Comparison of ENCODE assay signal across 8 mouse cellular contexts in the genomic region with DNA sequence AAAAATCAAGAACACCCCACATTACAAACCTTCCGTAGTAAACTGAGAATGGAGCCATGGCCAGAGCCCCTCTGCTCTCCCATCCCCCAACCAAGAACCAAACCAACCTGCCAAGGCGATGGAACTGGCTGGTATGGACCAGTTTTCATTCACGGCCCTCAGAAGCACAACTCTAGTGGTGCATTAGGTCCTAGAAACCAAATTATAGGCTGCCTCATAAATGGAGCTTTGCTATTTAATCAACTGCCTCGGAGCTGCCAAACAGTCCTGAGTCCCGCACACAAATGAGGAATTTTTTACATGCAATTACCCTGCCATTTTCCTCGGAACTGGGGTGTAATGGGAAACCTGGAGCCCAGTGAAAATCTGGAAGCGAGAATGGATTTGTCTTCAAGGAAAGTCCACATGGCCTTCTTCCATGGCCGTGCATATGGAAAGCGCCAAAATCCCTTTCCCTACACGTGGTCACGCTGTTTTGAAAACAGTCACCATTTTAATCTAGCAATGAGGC. TPM values are rescaled to one million over a fixed set of nuclear protein-coding genes. Genes with fewer than 3 reads are reported as not detected.
DNase-seq lines count a peak whose midpoint lies in the region; ATAC-seq and TF ChIP-seq lines count a peak whose summit lies in the region.

No protein-coding gene starts in this region.

- H3K36me3 ChIP-seq in heart, embryonic 11.5 days (ENCODE audit: control insufficient read depth, insufficient read depth, low read length), result no peaks in the 10 kb centered on the region
- H3K36me3 ChIP-seq in hindbrain, postnatal 0 days (ENCODE audit: insufficient read depth, low read length), result no peaks in the 10 kb centered on the region
- H3K36me3 ChIP-seq in myocyte (ENCODE audit: control insufficient read depth, insufficient read depth), result no peaks in the 10 kb centered on the region

- peak overlapping the region; percentile 96 for H3K9ac ChIP-seq in heart, embryonic 11.5 days (ENCODE audit: low read depth, low read length)
- peak overlapping the region; percentile 63; the same call in 1 of the 2 replicates for H3K9ac ChIP-seq in hindbrain, postnatal 0 days (replicated peaks; ENCODE audit: low read length)

- H3K4me3 ChIP-seq in heart, embryonic 11.5 days (ENCODE audit: low read depth, low read length), result peak overlapping the region; percentile 62
- peak overlapping the region; percentile 56 for H3K4me3 ChIP-seq in hindbrain, postnatal 0 days (ENCODE audit: low read length)
- peak overlapping the region; percentile 65 for H3K4me3 ChIP-seq in myocyte

- WGBS in heart, embryonic 11.5 days (ENCODE audit: insufficient replicate concordance), result 8% methylated on average over 11 of the region's 11 CpGs
- 6% methylated on average over 11 of the region's 11 CpGs for WGBS in hindbrain, postnatal 0 days

- intact Hi-C loops in heart, postnatal 25 days (cut with DNase I), result loop anchor here (1.0 to 2.0 kb wide), 2 partner anchors 49 to 84 kb away; partner anchors contain the start of gene Pigv

- no peak for DNase-seq in heart, postnatal 25 days (ENCODE audit: low spot score)
- peak; percentile 60 for DNase-seq in 416B (ENCODE audit: low read depth)
- peak; percentile 39 for DNase-seq in c-Kit-positive CD71-positive TER-119-positive erythroid progenitor cells, embryonic 14.5 days (ENCODE audit: low spot score)
- DNase-seq in hindbrain, postnatal 0 days (ENCODE audit: low spot score), result peak; percentile 59
- no peak for DNase-seq in urinary bladder, postnatal 14 days (ENCODE audit: low spot score)
- no peak for DNase-seq in lung, postnatal 14 days

- peak overlapping the region; percentile 100 for H3K27ac ChIP-seq in heart, embryonic 11.5 days (ENCODE audit: low read depth, low read length)
- peak overlapping the region; percentile 98 for H3K27ac ChIP-seq in hindbrain, postnatal 0 days

- H3K4me1 ChIP-seq in heart, embryonic 11.5 days (ENCODE audit: control insufficient read depth, insufficient read depth, low read length), result peaks cover 18% of the 10 kb centered on the region
- peaks cover 17% of the 10 kb centered on the region for H3K4me1 ChIP-seq in hindbrain, postnatal 0 days (ENCODE audit: insufficient read depth, low read length)

- ATAC-seq in heart, embryonic 11.5 days (replicated peaks; ENCODE audit: insufficient number of reproducible peaks, low FRiP score, low TSS enrichment), result no peak
- no peak for ATAC-seq in hindbrain, postnatal 0 days

- H3K4me2 ChIP-seq in heart, embryonic 11.5 days, result peak overlapping the region; percentile 90
- peak overlapping the region; percentile 90 for H3K4me2 ChIP-seq in hindbrain, postnatal 0 days (ENCODE audit: low read depth, low read length)
- peak overlapping the region; percentile 94 for H3K4me2 ChIP-seq in myocyte (ENCODE audit: low read depth)

- TF ChIP-seq CTCF in hindbrain, postnatal 0 days (IDR thresholded peaks at IDR 0.05; ENCODE audit: low read depth), result no peak

- peaks cover 16% of the 10 kb centered on the region for H3K79me2 ChIP-seq in myocyte (ENCODE audit: control insufficient read depth, insufficient read depth)

- H3K9me3 ChIP-seq in heart, embryonic 11.5 days (replicated peaks; ENCODE audit: control insufficient read depth, low read length), result no peaks in the 10 kb centered on the region
- H3K9me3 ChIP-seq in hindbrain, postnatal 0 days (ENCODE audit: low read length), result no peaks in the 10 kb centered on the region

- no peak for TF ChIP-seq POLR2A in myocyte (IDR thresholded peaks at IDR 0.05; ENCODE audit: insufficient read length, low read depth)

- H3K27me3 ChIP-seq in heart, embryonic 11.5 days (ENCODE audit: control insufficient read depth, insufficient read depth, low read length), result no peaks in the 10 kb centered on the region
- no peaks in the 10 kb centered on the region for H3K27me3 ChIP-seq in hindbrain, postnatal 0 days (ENCODE audit: insufficient read depth, low read length)
- H3K27me3 ChIP-seq in myocyte (ENCODE audit: control insufficient read depth, insufficient read depth, insufficient read length), result no peaks in the 10 kb centered on the region

- H3ac ChIP-seq in myocyte (ENCODE audit: control insufficient read depth, insufficient read length), result peak overlapping the region; percentile 31

TF ChIP-seq in myocyte, 11 proteins besides CTCF, POLR2A, EP300 and RAD21:
- TF ChIP-seq REST (IDR thresholded peaks at IDR 0.05; ENCODE audit: insufficient read depth, insufficient read length) (no peak), TCF3 (IDR thresholded peaks at IDR 0.05; ENCODE audit: insufficient read length, low read depth) (no peak), POLR2AphosphoS2 (IDR thresholded peaks at IDR 0.05; ENCODE audit: insufficient read length, low read depth) (no peak), MAX (IDR thresholded peaks at IDR 0.05; ENCODE audit: low read depth) (no peak), TCF12 (IDR thresholded peaks at IDR 0.05; ENCODE audit: insufficient read depth, poor library complexity, severe bottlenecking) (no peak), SRF (IDR thresholded peaks at IDR 0.05; ENCODE audit: control insufficient read depth, insufficient read length, low read depth) (no peak), USF1 (IDR thresholded peaks at IDR 0.05; ENCODE audit: low read depth) (no peak), MYOD1 (IDR thresholded peaks at IDR 0.05; ENCODE audit: control insufficient read depth in 1 of 3, insufficient read length in 2 of 3, low read depth in 2 of 3) (no peak), MYOG (IDR thresholded peaks at IDR 0.05; ENCODE audit: control insufficient read depth in 1 of 3, insufficient read depth in 1 of 3, insufficient read length in 2 of 3, low read depth in 2 of 3) (no peak), CEBPB (IDR thresholded peaks at IDR 0.05; ENCODE audit: insufficient read depth, poor library complexity, severe bottlenecking) (no peak)

RNA-seq across cellular contexts. Expression of gene Arid1a, which starts 0.7 kb away (rescaled TPM):
- polyA plus RNA-seq in heart, embryonic 11.5 days (2014; fragmentation: Nextera tagmentation; extraction: Ambion mirVana), result 26.7 and 34.2 TPM in 2 replicates
- 10 to 100 TPM; 35.4 to 42.2 TPM for total RNA-seq in heart, postnatal 25 days (2021)
- total RNA-seq in hindbrain, postnatal 0 days (2014; rRNA removed), result 54.1 and 59.1 TPM in 2 replicates
- polyA plus RNA-seq in hindbrain, postnatal 0 days (2015; fragmentation: Nextera tagmentation; extraction: Ambion mirVana), result 17.6 and 17.7 TPM in 2 replicates
- polyA plus RNA-seq in myocyte (2012; fragmentation: generic; extraction: Trizol), result 23.2 TPM

Comparison
In these comparisons a context has a peak if more than half of its experiments do, and no peak if none do; other contexts are left out.
1. DNase-seq: peak in 416B (single experiment), c-Kit-positive CD71-positive TER-119-positive erythroid progenitor cells, embryonic 14.5 days (single experiment) and hindbrain, postnatal 0 days (single experiment); none in heart, postnatal 25 days (single experiment), urinary bladder, postnatal 14 days (single experiment) and lung, postnatal 14 days (single experiment).
2. Peak in every context shown above with its lines, with median percentiles within 50 percentile points of each other: H3K4me2 ChIP-seq and H3K4me3 ChIP-seq.